Mouse (Mus musculus) retina, postnatal 7 days (tissue): ENCODE results near the gene Adra1b.

Experiments used
- DNase-seq: peaks from one replicate; pipeline ENCODE4 v3.0.0-alpha.2; 2012; ENCODE audit warnings: low read depth, low spot score

Adra1b gene

GRCm38 (mm10) chr11:43901051-43901654 lies at the start of gene Adra1b:
TSS of gene Adra1b (minus strand) at chr11:43901210.
- DNase-seq: no peak

- DNase-seq: no peak
These were observed 49.3 kb upstream of the Adra1b start for GRCm38 (mm10) chr11:43950274-43950673.

GRCm38 (mm10) chr11:43943781-43944180 lies 42.8 kb upstream of the Adra1b start:
- DNase-seq: no peak

GRCm38 (mm10) chr11:43943167-43943566 lies 42.2 kb upstream of the Adra1b start:
- no peak for DNase-seq

- no peak for DNase-seq
These were observed 39.6 kb upstream of the Adra1b start for GRCm38 (mm10) chr11:43940501-43941202.

GRCm38 (mm10) chr11:43936023-43936422 lies 35.0 kb upstream of the Adra1b start:
- DNase-seq: no peak

- DNase-seq: no peak
These were observed 32.5 kb upstream of the Adra1b start for GRCm38 (mm10) chr11:43933480-43933879.

- DNase-seq: no peak
These were observed 32.0 kb upstream of the Adra1b start for GRCm38 (mm10) chr11:43933000-43933399.

- DNase-seq: no peak
These were observed 29.2 kb upstream of the Adra1b start for GRCm38 (mm10) chr11:43930191-43930590.

- no peak for DNase-seq
These were observed 28.7 kb upstream of the Adra1b start for GRCm38 (mm10) chr11:43929706-43930105.

GRCm38 (mm10) chr11:43929178-43929577 lies 28.2 kb upstream of the Adra1b start:
- DNase-seq: no peak

GRCm38 (mm10) chr11:43927133-43927815 lies 26.3 kb upstream of the Adra1b start:
- no peak for DNase-seq

- no peak for DNase-seq
These were observed 25.2 kb upstream of the Adra1b start for GRCm38 (mm10) chr11:43926163-43926562.

- DNase-seq: peak; percentile 0
These were observed 24.6 kb upstream of the Adra1b start for GRCm38 (mm10) chr11:43925584-43925983.

- DNase-seq: no peak
These were observed 20.7 kb upstream of the Adra1b start for GRCm38 (mm10) chr11:43921701-43922100.

- DNase-seq: no peak
These were observed 18.6 kb upstream of the Adra1b start for GRCm38 (mm10) chr11:43919492-43920055.

GRCm38 (mm10) chr11:43914552-43915447 lies 13.8 kb upstream of the Adra1b start:
- no peak for DNase-seq

GRCm38 (mm10) chr11:43912136-43912888 lies 11.3 kb upstream of the Adra1b start:
- no peak for DNase-seq

- DNase-seq: no peak
These were observed 10.6 kb upstream of the Adra1b start for GRCm38 (mm10) chr11:43911646-43912045.

GRCm38 (mm10) chr11:43903351-43903750 lies 2.3 kb upstream of the Adra1b start:
- DNase-seq: no peak

GRCm38 (mm10) chr11:43899696-43900095 lies 1.3 kb downstream of the Adra1b start:
- no peak for DNase-seq
